Mouse (Mus musculus) liver, adult 2 months (tissue): ENCODE results near the gene Ppp3cb.

Experiments used
- CTCF ChIP-seq: fragments of 200-500 bp; IDR thresholded peaks from 2 replicates; pipeline ENCODE4 v1.5.1; 2011; ENCODE audit warnings: low read depth, low read length, control low read depth
- POLR2A ChIP-seq: fragments of 200-500 bp; IDR thresholded peaks from 2 replicates; pipeline ENCODE4 v1.6.1; 2011; ENCODE audit warnings: low read length, control low read depth; ENCODE audit not compliant: insufficient read depth; ENCODE audit errors: extremely low read depth

DNA sequence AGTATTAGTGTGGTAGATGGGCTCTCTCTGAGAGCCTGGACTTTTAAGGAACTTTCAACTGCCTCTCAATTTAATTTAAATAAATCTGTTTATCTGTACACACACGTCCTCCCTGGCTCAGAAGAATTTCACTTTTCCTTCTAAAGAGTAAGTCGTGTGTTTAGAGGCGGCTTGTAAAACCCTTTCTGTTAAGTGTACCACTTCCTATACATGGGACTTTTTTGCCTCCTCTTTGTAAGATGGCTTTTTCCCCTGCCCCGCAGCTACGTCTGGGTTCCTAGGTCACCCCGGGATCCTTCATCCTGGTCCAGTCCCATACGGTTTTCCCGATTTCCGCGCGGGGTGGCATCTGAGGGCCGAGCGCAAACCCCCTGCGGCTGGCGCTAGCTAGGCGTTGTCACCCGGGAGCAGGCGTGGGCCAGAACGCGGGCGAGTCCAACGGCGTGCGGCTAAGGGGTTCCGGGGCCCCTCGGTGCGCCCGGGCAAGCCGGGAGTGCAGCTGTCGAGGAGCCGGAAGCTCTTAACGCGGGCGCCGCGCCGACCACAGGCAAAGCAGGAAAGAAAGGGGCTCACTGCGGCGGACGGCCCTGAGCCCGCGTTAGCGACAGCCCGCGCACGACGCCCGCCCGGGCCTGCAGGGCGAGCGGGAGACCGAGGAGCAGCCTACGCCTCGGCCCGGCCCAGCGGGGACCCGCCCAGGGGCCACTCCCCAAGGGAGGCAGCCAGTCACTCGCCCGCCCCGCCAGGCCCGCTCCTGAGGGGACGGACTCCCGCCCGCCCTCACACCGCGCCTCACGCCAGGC is 643 bp downstream of the Ppp3cb start:
- TF ChIP-seq CTCF: no peak
- peak; percentile 94 for TF ChIP-seq POLR2A
